Mouse (Mus musculus) kidney, postnatal 25 days (tissue): ENCODE measurements at regions not wholly inside any gene's neighbourhood (a gene's known extent, or its start where the extent isn't known, plus 50 kb on each side); places are given as distances from the start of the nearest gene placed in this dataset.
"Not testable (repeated sequence)": the region's sequence is repeated elsewhere in the genome, so short reads cannot be mapped to it uniquely, and the experiment has no call there.

Experiments used
- DNase-seq, 2 experiments: peaks; one replicate each; pipeline ENCODE4 v3.0.0; 2021; ENCODE audit warnings: mixed read lengths in 2 of 2

- no peak for DNase-seq
Measured at GRCm38 (mm10) chrX:93888480-93888879, 56.5 kb upstream of the Pdk3 start.

DNA sequence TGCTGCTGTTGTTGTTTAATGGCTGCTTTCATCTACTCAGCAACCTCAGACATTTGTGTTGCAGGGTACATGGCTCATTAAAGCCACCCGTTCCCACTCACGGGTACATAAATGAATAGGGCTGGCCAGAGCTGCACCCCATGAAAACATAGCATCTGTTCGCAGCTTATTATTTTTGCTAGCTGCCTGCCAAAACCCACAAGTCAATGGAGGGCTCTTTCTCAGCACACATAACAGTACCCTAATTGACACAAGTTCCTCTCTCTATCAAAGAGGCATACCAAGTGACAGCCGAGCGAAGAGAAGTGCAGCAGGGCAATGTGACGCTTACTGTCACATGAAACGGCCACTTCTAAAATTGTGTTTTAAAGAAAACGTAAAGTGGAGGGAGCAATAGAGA, 57.0 kb upstream of the Pdk3 start:
- no peak for DNase-seq

- peak; percentile 70 to 81 for DNase-seq
Measured at GRCm38 (mm10) chrX:93889394-93890042, 57.5 kb upstream of the Pdk3 start.

DNA sequence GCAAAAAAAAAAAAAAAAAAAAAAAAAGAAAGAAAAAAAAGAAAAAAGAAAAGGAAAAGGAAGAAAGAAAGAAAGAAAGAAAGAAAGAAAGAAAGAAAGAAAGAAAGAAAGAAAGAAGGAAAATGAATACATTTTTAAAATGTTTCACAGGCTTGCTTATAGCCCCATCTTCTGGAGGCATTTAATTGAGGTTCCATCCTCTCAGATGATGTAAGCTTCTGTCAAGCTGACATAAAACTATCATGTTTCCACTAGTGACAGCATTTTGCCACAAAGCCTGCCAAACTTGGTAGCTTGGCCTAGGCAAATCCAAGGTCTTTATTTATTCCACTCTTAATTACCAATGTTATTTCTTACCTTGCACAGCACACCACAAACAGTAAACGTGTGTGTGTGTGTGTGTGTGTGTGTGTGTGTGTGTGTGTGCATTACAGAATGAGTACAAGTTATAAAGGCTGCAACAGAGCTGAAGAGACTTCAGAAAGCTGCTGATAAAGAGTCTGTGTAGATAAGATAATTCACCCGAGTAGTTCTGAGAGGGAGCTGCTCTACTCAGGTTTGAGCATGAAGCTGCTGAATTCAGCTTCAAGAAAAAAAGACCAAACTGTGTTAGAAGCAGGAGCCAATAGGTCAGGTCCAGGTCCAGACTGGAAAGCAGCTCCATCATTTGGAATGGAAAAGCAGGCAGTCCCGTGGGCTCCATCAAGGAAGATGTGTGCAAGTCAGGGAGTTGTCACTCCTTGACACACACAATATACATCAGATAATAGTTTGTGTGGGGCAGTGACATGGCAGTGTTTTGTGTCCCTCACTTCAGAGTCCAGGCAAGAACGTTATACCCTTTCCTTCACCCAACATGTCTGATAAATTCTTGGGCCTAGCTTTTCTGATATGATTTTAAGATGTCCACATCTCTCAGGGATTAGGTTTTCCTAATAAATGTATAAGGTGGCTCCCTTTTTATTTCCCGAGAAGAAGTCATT, 65.1 kb upstream of the Pdk3 start:
- DNase-seq, result no peak

DNA sequence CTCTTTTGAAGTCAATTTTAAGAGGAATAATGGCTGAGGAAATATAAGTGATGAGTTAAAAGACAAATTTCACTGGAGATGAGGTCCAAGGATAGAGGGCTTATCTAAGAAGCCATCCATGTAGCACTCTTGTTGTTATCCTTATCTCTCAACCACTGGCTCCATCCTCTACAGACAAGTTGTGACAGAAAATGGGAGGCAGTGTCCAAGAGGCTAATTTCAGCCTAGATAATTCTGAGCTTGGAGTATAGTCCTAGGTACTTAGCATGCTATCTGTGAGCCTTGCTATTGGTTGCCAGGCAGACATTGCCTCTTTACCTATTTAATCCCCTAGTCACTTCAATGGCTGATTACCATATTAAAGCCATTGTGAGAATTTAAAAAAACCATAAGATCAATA, 65.2 kb upstream of the AU015836 start:
- DNase-seq, result no peak

DNA sequence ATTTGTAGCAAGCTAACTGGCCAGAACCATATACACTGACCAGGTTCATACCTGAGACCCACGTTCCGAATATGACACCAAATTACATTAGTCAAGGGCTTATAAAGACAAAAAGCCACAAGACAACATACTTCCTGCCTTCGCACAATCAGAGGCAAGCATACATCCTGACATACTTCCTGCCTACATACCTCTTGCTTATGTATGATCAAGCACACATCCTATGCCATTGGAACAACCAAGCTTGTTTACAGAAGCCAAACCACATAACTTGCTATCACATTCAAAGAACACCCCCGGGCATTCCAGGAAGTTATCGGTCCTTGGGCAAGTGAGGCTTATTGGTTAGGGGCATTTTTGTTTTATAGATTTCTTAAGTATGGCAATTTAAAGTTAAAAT, 62.9 kb upstream of the AU015836 start:
- no peak for DNase-seq

DNA sequence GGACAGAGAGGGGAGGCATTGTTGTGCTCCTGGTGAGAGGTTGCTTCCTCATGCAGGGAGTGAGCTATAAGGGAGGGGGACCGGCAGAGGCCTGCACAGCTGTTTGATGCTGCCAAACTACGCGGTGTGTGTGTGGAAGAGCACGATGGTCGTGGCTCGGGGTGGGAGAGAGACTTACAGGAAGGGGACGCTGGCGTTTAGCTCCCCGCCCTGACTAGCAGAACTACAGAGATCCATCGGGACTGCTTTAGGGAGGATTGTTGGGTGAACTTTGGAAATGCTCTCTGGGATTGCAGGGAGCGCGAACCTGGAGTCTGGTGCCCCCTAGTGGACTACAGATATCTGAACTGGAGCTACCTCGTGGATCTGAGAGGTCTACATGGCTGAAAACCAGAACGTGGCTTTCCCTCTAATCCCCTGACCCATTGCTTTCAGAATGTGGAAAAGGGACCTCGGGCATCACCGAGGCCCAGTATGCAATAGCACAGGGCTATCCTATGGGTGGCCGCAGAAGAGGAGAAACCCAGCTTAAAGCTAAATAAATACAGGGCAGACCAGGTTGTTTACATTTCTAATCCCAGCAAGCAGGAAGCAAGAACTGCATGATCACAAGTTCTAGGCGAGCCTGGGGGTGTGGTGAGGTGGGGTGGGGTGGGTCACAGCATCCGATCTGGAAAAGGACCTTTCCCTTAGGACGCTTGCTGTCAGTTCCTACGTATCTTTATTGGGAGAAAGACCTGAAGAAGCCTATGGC, 57.2 kb upstream of the AU015836 start:
- peak; percentile 56 to 67 for DNase-seq

GRCm38 (mm10) chrX:93915548-93915947, 52.9 kb upstream of the AU015836 start:
- DNase-seq, result no peak

DNA sequence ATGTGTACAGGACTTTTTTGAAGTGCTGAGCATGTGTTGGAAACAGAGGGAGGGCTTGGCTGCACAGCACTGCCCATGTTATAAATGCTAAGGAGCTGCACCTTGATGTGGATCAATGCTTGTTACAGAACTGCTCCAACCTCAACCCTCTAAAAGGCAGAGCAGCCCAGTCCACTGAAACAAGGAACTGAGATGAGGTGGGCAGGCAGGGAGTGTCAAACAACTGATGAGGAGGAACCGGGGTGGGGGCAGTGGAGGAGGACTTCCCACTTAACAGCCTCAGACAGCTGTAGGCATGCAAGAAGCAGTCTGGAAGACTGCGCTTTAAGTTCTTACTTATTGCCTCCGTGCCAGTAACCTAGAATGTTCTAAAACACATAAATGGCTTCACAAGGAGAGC, 51.1 kb upstream of the AU015836 start:
- DNase-seq, result not testable (repeated sequence)
